Mouse (Mus musculus): Measurements from ENCODE around the gene Hyal2. TPM values are rescaled to one million over a fixed set of nuclear protein-coding genes. Genes with fewer than 3 reads are reported as not detected.
A peak's percentile ranks its signal among the peaks of the same experiment; 100 is the strongest.

Hyal2 gene
- polyA plus RNA-seq, 1 experiment from 2014 or later: 107 TPM

- Histone ChIP-seq H3K9me3 (ENCODE audit: control insufficient read depth, low read length) (no peaks in the 10 kb centered on the region), H3K27ac (ENCODE audit: low read depth) (peak overlapping the region; percentile 67), H3K4me3 (ENCODE audit: low read depth, low read length) (peak overlapping the region; percentile 78), H3K4me2 (ENCODE audit: low read length) (peak overlapping the region; percentile 96), H3K9ac (ENCODE audit: low read length) (peak overlapping the region; percentile 87), H3K27me3 (replicated peaks; ENCODE audit: control insufficient read depth, insufficient read depth, low read length) (no peaks in the 10 kb centered on the region), H3K36me3 (ENCODE audit: control insufficient read depth, insufficient read depth, low read length) (peaks cover 30% of the 10 kb centered on the region), H3K4me1 (replicated peaks; ENCODE audit: control insufficient read depth, insufficient read depth, low read length) (peaks cover 21% of the 10 kb centered on the region)
- DNase-seq (ENCODE audit: low spot score) (no peak), ATAC-seq (replicated peaks; ENCODE audit: low FRiP score, low TSS enrichment, low read depth) (no peak)
- WGBS: under 1% methylated on average over 40 of the region's 40 CpGs
Observed at GRCm38 (mm10) chr9:107534408-107535202, 33.1 kb upstream of the Hyal2 start.

GRCm38 (mm10) chr9:107538231-107538630 lies 29.5 kb upstream of the Hyal2 start:
- Histone ChIP-seq H3K27me3 (replicated peaks; ENCODE audit: control insufficient read depth, insufficient read depth, low read length) (no peaks in the 10 kb centered on the region), H3K9me3 (ENCODE audit: control insufficient read depth, low read length) (no peaks in the 10 kb centered on the region), H3K4me2 (ENCODE audit: low read length) (no peak overlapping the region), H3K36me3 (ENCODE audit: control insufficient read depth, insufficient read depth, low read length) (peaks cover 36% of the 10 kb centered on the region), H3K9ac (ENCODE audit: low read length) (no peak overlapping the region), H3K27ac (ENCODE audit: low read depth) (no peak overlapping the region), H3K4me1 (replicated peaks; ENCODE audit: control insufficient read depth, insufficient read depth, low read length) (peaks cover 33% of the 10 kb centered on the region), H3K4me3 (ENCODE audit: low read depth, low read length) (no peak overlapping the region)
- ATAC-seq (replicated peaks; ENCODE audit: low FRiP score, low TSS enrichment, low read depth): no peak
- no peak for DNase-seq (ENCODE audit: low spot score)
- WGBS: 94% methylated on average over 7 of the region's 7 CpGs

GRCm38 (mm10) chr9:107538711-107539110 lies 29.0 kb upstream of the Hyal2 start:
- H3K4me2 ChIP-seq (ENCODE audit: low read length): no peak overlapping the region
- H3K36me3 ChIP-seq (ENCODE audit: control insufficient read depth, insufficient read depth, low read length): peaks cover 40% of the 10 kb centered on the region
- no peak overlapping the region for H3K4me3 ChIP-seq (ENCODE audit: low read depth, low read length)
- H3K27ac ChIP-seq (ENCODE audit: low read depth): no peak overlapping the region
- 93% methylated on average over 3 of the region's 3 CpGs for WGBS
- H3K9me3 ChIP-seq (ENCODE audit: control insufficient read depth, low read length): no peaks in the 10 kb centered on the region
- no peak for ATAC-seq (replicated peaks; ENCODE audit: low FRiP score, low TSS enrichment, low read depth)
- DNase-seq (ENCODE audit: low spot score): no peak
- peaks cover 33% of the 10 kb centered on the region for H3K4me1 ChIP-seq (replicated peaks; ENCODE audit: control insufficient read depth, insufficient read depth, low read length)
- H3K27me3 ChIP-seq (replicated peaks; ENCODE audit: control insufficient read depth, insufficient read depth, low read length): no peaks in the 10 kb centered on the region
- no peak overlapping the region for H3K9ac ChIP-seq (ENCODE audit: low read length)

- H3K4me3 ChIP-seq (ENCODE audit: low read depth, low read length): no peak overlapping the region
- H3K4me1 ChIP-seq (replicated peaks; ENCODE audit: control insufficient read depth, insufficient read depth, low read length): peaks cover 33% of the 10 kb centered on the region
- DNase-seq (ENCODE audit: low spot score) (no peak), ATAC-seq (replicated peaks; ENCODE audit: low FRiP score, low TSS enrichment, low read depth) (no peak)
- no peak overlapping the region for H3K27ac ChIP-seq (ENCODE audit: low read depth)
- 93% methylated on average over 8 of the region's 8 CpGs for WGBS
- peaks cover 51% of the 10 kb centered on the region for H3K36me3 ChIP-seq (ENCODE audit: control insufficient read depth, insufficient read depth, low read length)
- no peak overlapping the region for H3K9ac ChIP-seq (ENCODE audit: low read length)
- no peaks in the 10 kb centered on the region for H3K9me3 ChIP-seq (ENCODE audit: control insufficient read depth, low read length)
- no peak overlapping the region for H3K4me2 ChIP-seq (ENCODE audit: low read length)
- H3K27me3 ChIP-seq (replicated peaks; ENCODE audit: control insufficient read depth, insufficient read depth, low read length): no peaks in the 10 kb centered on the region
Observed at GRCm38 (mm10) chr9:107539940-107540339, 27.8 kb upstream of the Hyal2 start.

GRCm38 (mm10) chr9:107540420-107540819 lies 27.3 kb upstream of the Hyal2 start:
- WGBS: 64% methylated on average over 4 of the region's 4 CpGs
- ATAC-seq (replicated peaks; ENCODE audit: low FRiP score, low TSS enrichment, low read depth) (no peak), DNase-seq (ENCODE audit: low spot score) (no peak)
- no peak overlapping the region for H3K4me2 ChIP-seq (ENCODE audit: low read length)
- no peak overlapping the region for H3K27ac ChIP-seq (ENCODE audit: low read depth)
- H3K4me3 ChIP-seq (ENCODE audit: low read depth, low read length): no peak overlapping the region
- H3K4me1 ChIP-seq (replicated peaks; ENCODE audit: control insufficient read depth, insufficient read depth, low read length): peaks cover 32% of the 10 kb centered on the region
- no peaks in the 10 kb centered on the region for H3K27me3 ChIP-seq (replicated peaks; ENCODE audit: control insufficient read depth, insufficient read depth, low read length)
- H3K9me3 ChIP-seq (ENCODE audit: control insufficient read depth, low read length): no peaks in the 10 kb centered on the region
- no peak overlapping the region for H3K9ac ChIP-seq (ENCODE audit: low read length)
- H3K36me3 ChIP-seq (ENCODE audit: control insufficient read depth, insufficient read depth, low read length): peaks cover 56% of the 10 kb centered on the region

GRCm38 (mm10) chr9:107541005-107541404 lies 26.7 kb upstream of the Hyal2 start:
- peaks cover 57% of the 10 kb centered on the region for H3K36me3 ChIP-seq (ENCODE audit: control insufficient read depth, insufficient read depth, low read length)
- no peaks in the 10 kb centered on the region for H3K27me3 ChIP-seq (replicated peaks; ENCODE audit: control insufficient read depth, insufficient read depth, low read length)
- no peak overlapping the region for H3K9ac ChIP-seq (ENCODE audit: low read length)
- H3K4me3 ChIP-seq (ENCODE audit: low read depth, low read length): peak overlapping the region; percentile 87
- H3K4me2 ChIP-seq (ENCODE audit: low read length): peak overlapping the region; percentile 97
- H3K4me1 ChIP-seq (replicated peaks; ENCODE audit: control insufficient read depth, insufficient read depth, low read length): peaks cover 26% of the 10 kb centered on the region
- no peak for DNase-seq (ENCODE audit: low spot score)
- H3K27ac ChIP-seq (ENCODE audit: low read depth): no peak overlapping the region
- no peaks in the 10 kb centered on the region for H3K9me3 ChIP-seq (ENCODE audit: control insufficient read depth, low read length)
- ATAC-seq (replicated peaks; ENCODE audit: low FRiP score, low TSS enrichment, low read depth): no peak
- WGBS: 31% methylated on average over 10 of the region's 10 CpGs

- no peaks in the 10 kb centered on the region for H3K9me3 ChIP-seq (ENCODE audit: control insufficient read depth, low read length)
- H3K36me3 ChIP-seq (ENCODE audit: control insufficient read depth, insufficient read depth, low read length): peaks cover 56% of the 10 kb centered on the region
- no peak within 1 kb of the TSS for H3K27ac ChIP-seq (ENCODE audit: low read depth)
- under 1% methylated on average over 46 of the region's 46 CpGs for WGBS
- peak; percentile 82 for ATAC-seq (replicated peaks; ENCODE audit: low FRiP score, low TSS enrichment, low read depth)
- DNase-seq (ENCODE audit: low spot score): peak; percentile 97
- peak within 1 kb of the TSS; percentile 87 for H3K4me3 ChIP-seq (ENCODE audit: low read depth, low read length)
- peaks cover 23% of the 10 kb centered on the region for H3K4me1 ChIP-seq (replicated peaks; ENCODE audit: control insufficient read depth, insufficient read depth, low read length)
- H3K4me2 ChIP-seq (ENCODE audit: low read length): peak within 1 kb of the TSS; percentile 97
- H3K9ac ChIP-seq (ENCODE audit: low read length): peak within 1 kb of the TSS; percentile 55
- no peaks in the 10 kb centered on the region for H3K27me3 ChIP-seq (replicated peaks; ENCODE audit: control insufficient read depth, insufficient read depth, low read length)
Observed at GRCm38 (mm10) chr9:107541474-107542351, 26.0 kb upstream of the Hyal2 start, which contains the start of the genes Cyb561d2 and Nprl2. Gene Cyb561d2 (minus strand): TSS chr9:107542193. Gene Nprl2 (plus strand): TSS chr9:107542226.

- peak overlapping the region; percentile 87 for H3K4me3 ChIP-seq (ENCODE audit: low read depth, low read length)
- no peaks in the 10 kb centered on the region for H3K27me3 ChIP-seq (replicated peaks; ENCODE audit: control insufficient read depth, insufficient read depth, low read length)
- ATAC-seq (replicated peaks; ENCODE audit: low FRiP score, low TSS enrichment, low read depth) (peak; percentile 21; the same call in 1 of the 2 replicates), DNase-seq (ENCODE audit: low spot score) (no peak)
- WGBS: under 1% methylated on average over 11 of the region's 11 CpGs
- H3K9ac ChIP-seq (ENCODE audit: low read length): peak overlapping the region; percentile 55
- peaks cover 23% of the 10 kb centered on the region for H3K4me1 ChIP-seq (replicated peaks; ENCODE audit: control insufficient read depth, insufficient read depth, low read length)
- peak overlapping the region; percentile 97 for H3K4me2 ChIP-seq (ENCODE audit: low read length)
- no peaks in the 10 kb centered on the region for H3K9me3 ChIP-seq (ENCODE audit: control insufficient read depth, low read length)
- H3K27ac ChIP-seq (ENCODE audit: low read depth): no peak overlapping the region
- H3K36me3 ChIP-seq (ENCODE audit: control insufficient read depth, insufficient read depth, low read length): peaks cover 50% of the 10 kb centered on the region
Observed at GRCm38 (mm10) chr9:107542352-107542686, 25.4 kb upstream of the Hyal2 start.
